Mouse (Mus musculus): ENCODE data around the gene Vrk1. TPM values are rescaled to one million over a fixed set of nuclear protein-coding genes. Genes with fewer than 3 reads are reported as not detected.

Vrk1 gene
- polyA plus RNA-seq, 1 experiment, result 15.8 TPM

- Histone ChIP-seq H3K27me3 (ENCODE audit: control insufficient read depth, insufficient read depth, low read length) (no peaks in the 10 kb centered on the region), H3K4me3 (ENCODE audit: control insufficient read depth, insufficient read depth, low read length) (no peak overlapping the region), H3K36me3 (ENCODE audit: control insufficient read depth, insufficient read depth, low read length) (peaks cover 7% of the 10 kb centered on the region), H3K4me1 (replicated peaks; ENCODE audit: control insufficient read depth, insufficient read depth, low read length) (no peaks in the 10 kb centered on the region), H3K27ac (ENCODE audit: control insufficient read depth, insufficient read depth, low read length) (no peak overlapping the region)
- TF ChIP-seq CTCF (IDR thresholded peaks at IDR 0.05; ENCODE audit: borderline replicate concordance, control insufficient read depth, extremely low read depth, insufficient read depth, low read length, poor library complexity) (no peak), POLR2A (IDR thresholded peaks at IDR 0.05; ENCODE audit: control insufficient read depth, extremely low read depth, insufficient read depth, low read length, poor library complexity) (no peak)
- whole genome bisulfite sequencing, result 98% methylated on average over 15 of the region's 15 CpGs
- DNase-seq, result no peak
These were observed 66.1 kb downstream of the Vrk1 start for GRCm38 (mm10) chr12:106076131-106076530.

GRCm38 (mm10) chr12:106080511-106080910 is 70.5 kb downstream of the Vrk1 start:
- Histone ChIP-seq H3K27me3 (ENCODE audit: control insufficient read depth, insufficient read depth, low read length) (no peaks in the 10 kb centered on the region), H3K27ac (ENCODE audit: control insufficient read depth, insufficient read depth, low read length) (no peak overlapping the region), H3K4me1 (replicated peaks; ENCODE audit: control insufficient read depth, insufficient read depth, low read length) (no peaks in the 10 kb centered on the region), H3K36me3 (ENCODE audit: control insufficient read depth, insufficient read depth, low read length) (peaks cover 3% of the 10 kb centered on the region; the same call in 1 of the 2 replicates), H3K4me3 (ENCODE audit: control insufficient read depth, insufficient read depth, low read length) (no peak overlapping the region)
- no peak for DNase-seq
- WGBS, result 95% methylated on average over 5 of the region's 5 CpGs
- TF ChIP-seq POLR2A (IDR thresholded peaks at IDR 0.05; ENCODE audit: control insufficient read depth, extremely low read depth, insufficient read depth, low read length, poor library complexity), result no peak
- no peak for TF ChIP-seq CTCF (IDR thresholded peaks at IDR 0.05; ENCODE audit: borderline replicate concordance, control insufficient read depth, extremely low read depth, insufficient read depth, low read length, poor library complexity)

GRCm38 (mm10) chr12:106080945-106081747 is 71.1 kb downstream of the Vrk1 start:
- H3K4me3 ChIP-seq (ENCODE audit: control insufficient read depth, insufficient read depth, low read length), result no peak overlapping the region
- WGBS, result 92% methylated on average over 23 of the region's 23 CpGs
- H3K4me1 ChIP-seq (replicated peaks; ENCODE audit: control insufficient read depth, insufficient read depth, low read length), result no peaks in the 10 kb centered on the region
- TF ChIP-seq POLR2A (IDR thresholded peaks at IDR 0.05; ENCODE audit: control insufficient read depth, extremely low read depth, insufficient read depth, low read length, poor library complexity), result no peak
- TF ChIP-seq CTCF (IDR thresholded peaks at IDR 0.05; ENCODE audit: borderline replicate concordance, control insufficient read depth, extremely low read depth, insufficient read depth, low read length, poor library complexity), result no peak
- H3K27me3 ChIP-seq (ENCODE audit: control insufficient read depth, insufficient read depth, low read length), result no peaks in the 10 kb centered on the region
- H3K36me3 ChIP-seq (ENCODE audit: control insufficient read depth, insufficient read depth, low read length), result no peaks in the 10 kb centered on the region
- no peak for DNase-seq
- no peak overlapping the region for H3K27ac ChIP-seq (ENCODE audit: control insufficient read depth, insufficient read depth, low read length)

- TF ChIP-seq CTCF (IDR thresholded peaks at IDR 0.05; ENCODE audit: borderline replicate concordance, control insufficient read depth, extremely low read depth, insufficient read depth, low read length, poor library complexity), result no peak
- no peak for TF ChIP-seq POLR2A (IDR thresholded peaks at IDR 0.05; ENCODE audit: control insufficient read depth, extremely low read depth, insufficient read depth, low read length, poor library complexity)
- H3K4me1 ChIP-seq (replicated peaks; ENCODE audit: control insufficient read depth, insufficient read depth, low read length), result no peaks in the 10 kb centered on the region
- no peaks in the 10 kb centered on the region for H3K36me3 ChIP-seq (ENCODE audit: control insufficient read depth, insufficient read depth, low read length)
- no peaks in the 10 kb centered on the region for H3K27me3 ChIP-seq (ENCODE audit: control insufficient read depth, insufficient read depth, low read length)
- no peak overlapping the region for H3K27ac ChIP-seq (ENCODE audit: control insufficient read depth, insufficient read depth, low read length)
- no peak for DNase-seq
- H3K4me3 ChIP-seq (ENCODE audit: control insufficient read depth, insufficient read depth, low read length), result no peak overlapping the region
- 94% methylated on average over 7 of the region's 7 CpGs for WGBS
These were observed 71.7 kb downstream of the Vrk1 start for GRCm38 (mm10) chr12:106081748-106082140.

- Histone ChIP-seq H3K27me3 (ENCODE audit: control insufficient read depth, insufficient read depth, low read length) (no peaks in the 10 kb centered on the region), H3K4me3 (ENCODE audit: control insufficient read depth, insufficient read depth, low read length) (no peak overlapping the region), H3K27ac (ENCODE audit: control insufficient read depth, insufficient read depth, low read length) (no peak overlapping the region), H3K4me1 (replicated peaks; ENCODE audit: control insufficient read depth, insufficient read depth, low read length) (no peaks in the 10 kb centered on the region), H3K36me3 (ENCODE audit: control insufficient read depth, insufficient read depth, low read length) (no peaks in the 10 kb centered on the region)
- no peak for TF ChIP-seq CTCF (IDR thresholded peaks at IDR 0.05; ENCODE audit: borderline replicate concordance, control insufficient read depth, extremely low read depth, insufficient read depth, low read length, poor library complexity)
- 88% methylated on average over 16 of the region's 16 CpGs for WGBS
- DNase-seq, result no peak
These were observed 72.3 kb downstream of the Vrk1 start for GRCm38 (mm10) chr12:106082191-106082957.

GRCm38 (mm10) chr12:106082958-106083381 is 72.9 kb downstream of the Vrk1 start:
- Histone ChIP-seq H3K27ac (ENCODE audit: control insufficient read depth, insufficient read depth, low read length) (no peak overlapping the region), H3K4me3 (ENCODE audit: control insufficient read depth, insufficient read depth, low read length) (no peak overlapping the region), H3K4me1 (replicated peaks; ENCODE audit: control insufficient read depth, insufficient read depth, low read length) (no peaks in the 10 kb centered on the region), H3K27me3 (ENCODE audit: control insufficient read depth, insufficient read depth, low read length) (no peaks in the 10 kb centered on the region), H3K36me3 (ENCODE audit: control insufficient read depth, insufficient read depth, low read length) (no peaks in the 10 kb centered on the region)
- DNase-seq, result no peak
- TF ChIP-seq CTCF (IDR thresholded peaks at IDR 0.05; ENCODE audit: borderline replicate concordance, control insufficient read depth, extremely low read depth, insufficient read depth, low read length, poor library complexity), result no peak
- no peak for TF ChIP-seq POLR2A (IDR thresholded peaks at IDR 0.05; ENCODE audit: control insufficient read depth, extremely low read depth, insufficient read depth, low read length, poor library complexity)
- WGBS, result 90% methylated on average over 11 of the region's 11 CpGs

Data from thymus, adult 2 months (tissue).